Mouse (Mus musculus) urinary bladder, postnatal 10 days (tissue): Measurements from ENCODE around the gene Dusp16.
"Not testable (repeated sequence)": the region's sequence is repeated elsewhere in the genome, so short reads cannot be mapped to it uniquely, and the experiment has no call there.

Experiments used
- DNase-seq: peaks from one replicate; pipeline ENCODE4 v3.0.0; 2022; ENCODE audit warnings: low spot score

Gene Dusp16

DNA sequence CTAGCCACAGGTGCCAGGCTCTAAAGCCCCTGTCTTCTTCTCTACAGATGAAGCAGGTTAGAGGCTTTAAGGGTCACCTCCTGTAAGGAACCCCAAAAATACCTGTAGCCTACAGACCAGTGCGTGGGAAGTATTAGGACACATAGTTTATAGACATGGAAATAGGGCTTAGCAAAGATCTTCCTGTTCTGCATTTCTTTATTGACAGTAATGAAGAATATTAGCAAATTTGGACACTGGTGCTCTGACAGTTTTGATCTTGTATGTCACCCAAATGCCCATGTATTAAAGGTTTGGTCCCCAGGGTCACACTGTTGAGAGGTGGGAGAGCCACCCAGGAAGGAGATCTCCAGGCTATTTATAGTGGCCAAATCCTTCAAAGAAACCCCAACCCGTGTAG is 95.9 kb downstream of the Dusp16 start:
- no peak for DNase-seq

GRCm38 (mm10) chr6:134696146-134696545 is 96.3 kb downstream of the Dusp16 start:
- no peak for DNase-seq

DNA sequence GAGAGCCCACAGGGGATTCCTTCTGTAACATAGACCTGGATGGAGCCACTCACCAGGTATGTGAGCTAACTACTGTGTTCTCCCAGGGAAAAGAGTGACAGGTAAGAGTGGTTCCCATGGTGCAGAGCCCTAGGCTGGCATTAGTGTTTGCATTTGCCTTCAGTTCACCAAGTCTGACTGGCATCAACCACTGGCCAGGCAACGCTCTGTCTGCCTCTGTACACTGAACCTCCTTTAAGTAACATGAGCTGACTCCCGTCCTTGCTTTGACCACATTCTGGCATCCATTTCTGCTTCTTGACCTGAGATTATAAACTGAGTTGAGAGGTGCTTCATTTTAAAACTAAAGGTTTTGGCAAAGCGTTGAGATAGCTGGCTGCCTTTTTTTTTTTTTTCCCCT is 96.8 kb downstream of the Dusp16 start:
- no peak for DNase-seq

- DNase-seq: no peak
Measured at GRCm38 (mm10) chr6:134694988-134695387, 97.4 kb downstream of the Dusp16 start.

GRCm38 (mm10) chr6:134694498-134694897 is 97.9 kb downstream of the Dusp16 start:
- DNase-seq: no peak

DNA sequence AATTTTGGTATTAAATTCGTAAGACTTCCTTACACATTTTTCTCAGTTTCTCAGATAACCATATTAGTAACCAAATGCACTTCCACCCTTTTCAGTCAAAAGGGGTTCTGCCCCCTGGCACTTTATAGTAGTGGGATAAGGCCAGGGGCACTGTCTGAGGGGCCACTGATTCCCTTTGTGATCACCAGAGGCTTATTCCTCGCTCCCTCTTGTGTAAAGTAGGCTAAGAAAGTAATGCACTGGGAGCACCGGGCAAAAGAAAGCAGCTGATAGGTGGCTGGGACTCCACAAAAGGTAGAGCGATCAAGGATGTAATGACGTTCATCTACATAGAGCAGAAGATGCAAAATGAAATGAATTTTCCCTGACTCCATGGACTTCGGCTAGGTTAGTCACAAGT is 106.9 kb downstream of the Dusp16 start:
- no peak for DNase-seq

GRCm38 (mm10) chr6:134685040-134685439 is 107.4 kb downstream of the Dusp16 start:
- DNase-seq: no peak

DNA sequence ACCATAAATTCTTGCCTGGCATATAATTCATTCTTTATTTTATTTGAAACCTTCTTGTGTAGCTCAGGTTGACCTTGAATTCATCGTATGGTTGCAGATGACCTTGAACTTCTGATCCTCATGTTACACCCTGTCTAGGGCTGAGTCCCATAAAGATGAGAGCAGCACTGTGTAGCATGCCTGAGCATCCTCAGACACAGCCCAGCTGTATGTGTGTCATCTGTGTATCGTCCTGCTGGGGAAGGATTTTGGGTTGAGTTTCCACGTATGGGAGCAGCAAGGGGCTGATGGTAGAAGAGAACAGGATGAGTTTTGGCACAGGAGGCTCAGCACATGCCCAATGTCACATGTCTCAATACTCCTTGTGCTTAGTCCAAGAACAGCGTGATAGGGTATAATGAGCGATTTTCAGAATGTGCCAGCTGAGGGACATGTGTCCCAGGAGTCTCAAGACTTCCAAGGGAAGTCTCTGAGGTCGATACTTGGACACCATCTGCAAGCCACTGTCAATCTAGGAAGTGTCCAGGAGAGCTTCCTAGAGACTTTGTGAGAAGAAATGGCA is 108.0 kb downstream of the Dusp16 start:
- no peak for DNase-seq

DNA sequence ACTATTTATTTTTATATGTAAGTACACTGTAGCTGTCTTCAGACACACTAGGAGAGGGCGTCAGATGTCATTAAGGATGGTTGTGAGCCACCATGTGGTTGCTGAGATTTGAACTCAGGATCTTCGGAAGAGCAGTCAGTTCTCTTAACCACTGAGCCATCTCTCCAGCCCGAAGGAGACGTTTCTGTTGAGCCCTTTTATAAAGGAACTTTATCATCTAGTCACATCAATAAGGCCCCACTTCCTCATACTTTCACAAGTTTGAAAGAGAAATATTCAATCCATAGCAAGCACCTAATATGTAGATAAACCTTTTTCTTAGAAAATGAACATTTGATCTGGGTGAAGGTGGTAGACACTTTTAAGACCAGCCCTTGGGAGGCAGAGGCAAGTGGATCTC is 113.1 kb downstream of the Dusp16 start:
- not testable (repeated sequence) for DNase-seq

GRCm38 (mm10) chr6:134678037-134678436 is 114.4 kb downstream of the Dusp16 start:
- no peak for DNase-seq

DNA sequence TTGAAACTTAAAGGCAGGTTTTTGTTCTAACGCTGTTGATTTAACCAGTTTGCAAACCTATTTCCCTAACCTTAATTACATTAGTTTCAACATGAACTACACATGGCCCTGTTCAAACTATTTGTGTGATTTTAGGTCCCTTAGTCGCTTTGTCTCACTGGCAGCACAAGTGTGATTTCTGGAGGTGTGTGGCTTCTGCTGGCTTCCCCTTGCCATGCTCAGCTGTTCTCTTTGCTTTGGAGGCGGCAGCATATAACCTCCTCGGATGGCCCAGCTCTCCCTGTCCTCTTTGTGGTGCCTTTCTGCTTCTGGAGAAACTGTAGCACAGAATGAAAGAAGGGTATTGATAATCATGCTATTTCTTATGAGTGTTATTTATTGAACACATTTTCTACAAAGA is 114.9 kb downstream of the Dusp16 start:
- no peak for DNase-seq

GRCm38 (mm10) chr6:134673712-134674111 is 118.7 kb downstream of the Dusp16 start:
- not testable (repeated sequence) for DNase-seq

- DNase-seq: no peak
Measured at GRCm38 (mm10) chr6:134670881-134671411, 121.5 kb downstream of the Dusp16 start.

DNA sequence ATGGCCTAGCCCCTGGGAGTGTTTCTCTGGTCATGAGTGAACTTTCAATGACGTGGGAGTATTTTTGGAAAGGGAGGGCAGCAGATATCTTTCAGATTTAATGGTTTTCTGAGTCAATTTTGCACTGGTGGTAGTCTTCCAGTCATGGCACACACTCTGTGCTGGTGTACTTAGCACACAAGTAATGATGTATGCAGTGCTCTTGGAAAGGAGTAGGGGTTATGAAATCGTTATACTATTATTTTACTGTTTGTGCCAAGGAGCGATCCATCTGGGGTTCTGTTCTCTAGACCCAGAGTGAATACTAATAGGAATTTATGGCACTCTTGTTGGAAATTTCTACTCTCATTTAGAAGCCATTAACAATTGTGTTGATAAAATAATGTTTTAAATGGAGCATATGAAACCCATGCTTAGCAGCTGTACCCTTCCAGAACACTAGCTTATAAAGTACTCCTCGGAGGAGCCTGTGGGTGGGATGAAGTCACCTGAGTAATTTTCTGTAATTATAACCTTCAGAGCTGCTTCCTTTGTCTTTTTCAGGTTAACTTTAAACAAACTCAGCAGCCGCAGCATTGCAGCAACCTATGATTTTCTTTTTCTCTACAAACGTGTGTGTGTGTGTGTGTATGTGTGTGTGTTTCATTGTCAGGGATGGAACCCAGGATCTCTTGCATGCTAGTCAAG is 123.1 kb downstream of the Dusp16 start:
- DNase-seq: no peak

GRCm38 (mm10) chr6:134668519-134668918 is 123.9 kb downstream of the Dusp16 start:
- DNase-seq: no peak

GRCm38 (mm10) chr6:134665817-134666216 is 126.6 kb downstream of the Dusp16 start:
- DNase-seq: no peak
